1 mouse cellular context compared by ENCODE assay signal in the genomic region with DNA sequence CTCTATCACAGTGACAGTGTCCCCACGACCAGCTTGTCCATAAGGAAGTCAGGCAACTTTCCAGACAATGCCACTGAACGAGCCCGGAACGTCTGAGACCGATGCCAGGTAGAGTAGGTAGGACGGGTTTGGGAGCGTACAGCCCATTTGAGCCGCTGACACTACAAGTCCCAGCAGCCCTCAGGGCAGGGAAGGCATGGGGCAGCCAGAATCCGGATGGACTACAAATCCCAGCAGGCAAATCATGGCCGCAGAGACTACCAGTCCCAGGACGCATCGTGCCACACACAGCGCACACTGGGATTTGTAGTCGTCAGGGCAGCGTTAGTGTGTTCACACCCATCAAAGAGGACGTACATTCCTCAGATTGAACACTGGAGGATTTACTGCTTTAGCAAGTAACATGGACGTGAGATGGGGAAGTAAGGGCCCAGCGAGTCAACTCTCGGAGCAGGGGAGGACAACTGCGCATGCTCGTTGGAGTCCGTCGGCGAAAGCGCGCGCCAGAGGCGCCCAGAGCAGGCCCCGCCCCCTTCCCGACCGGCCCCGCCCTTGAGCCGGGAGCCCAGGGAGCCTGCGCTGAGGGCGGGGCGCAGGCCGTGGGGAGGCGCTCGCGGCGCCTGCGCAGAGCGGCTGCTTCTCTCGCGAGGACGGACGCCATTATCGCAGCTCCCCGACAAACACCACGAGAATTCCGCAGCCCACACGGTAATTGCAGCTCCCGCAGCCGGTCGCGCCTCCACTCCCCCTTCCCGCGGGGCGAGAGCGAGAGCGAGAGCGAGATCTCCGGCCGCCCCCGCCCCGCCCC.
TF ChIP-seq lines count a peak whose summit lies in the region.

No protein-coding gene starts in this region.

TF ChIP-seq in CH12.LX, 34 proteins besides CTCF, POLR2A, EP300 and RAD21 (continued from another document):
- TF ChIP-seq JUN (IDR thresholded peaks at IDR 0.05; ENCODE audit: insufficient read depth, low read depth, low read length) (peak; percentile 24; the same call in 1 of the 2 replicates), NELFE (IDR thresholded peaks at IDR 0.05; ENCODE audit: low read depth, low read length) (no peak), ZMIZ1 (IDR thresholded peaks at IDR 0.05; ENCODE audit: low read depth, low read length) (0 out of 2 replicates have a peak, but pooled peaks have one; percentile 8), UBTF (IDR thresholded peaks at IDR 0.05; ENCODE audit: low read depth, low read length) (no peak), USF1 (IDR thresholded peaks at IDR 0.05; ENCODE audit: low read depth, low read length) (no peak), ZC3H11A (IDR thresholded peaks at IDR 0.05; ENCODE audit: low read depth, low read length) (no peak), SIN3A (IDR thresholded peaks at IDR 0.05; ENCODE audit: low read length) (peak; percentile 97), MXI1 (IDR thresholded peaks at IDR 0.05; ENCODE audit: low read depth, low read length) (peak; percentile 88), KAT2A (IDR thresholded peaks at IDR 0.05; ENCODE audit: insufficient replicate concordance, low read length) (peak; percentile 100), E2F4 (IDR thresholded peaks at IDR 0.05; ENCODE audit: insufficient replicate concordance, low read depth, low read length) (no peak), SMC3 (IDR thresholded peaks at IDR 0.05; ENCODE audit: low read depth, low read length) (no peak), TBP (conservative IDR thresholded peaks at IDR 0.05; ENCODE audit: low read depth, low read length) (peak; percentile 57; the same call in 1 of the 2 replicates), HCFC1 (IDR thresholded peaks at IDR 0.05; ENCODE audit: low read depth, low read length) (peak; percentile 98), NRF1 (IDR thresholded peaks at IDR 0.05; ENCODE audit: low read depth, low read length) (peak; percentile 91), JUND (conservative IDR thresholded peaks at IDR 0.05; ENCODE audit: low read depth, low read length) (peak; percentile 54; the same call in 1 of the 2 replicates), USF2 (conservative IDR thresholded peaks at IDR 0.05; ENCODE audit: low read depth, low read length) (no peak), GABPA (IDR thresholded peaks at IDR 0.05; ENCODE audit: insufficient replicate concordance, low read depth, low read length) (peak; percentile 97; the same call in 1 of the 2 replicates), ZNF384 (IDR thresholded peaks at IDR 0.05; ENCODE audit: low read depth, low read length) (peak; percentile 46; the same call in 1 of the 2 replicates), CHD1 (IDR thresholded peaks at IDR 0.05; ENCODE audit: low read depth, low read length) (no peak), PAX5 (IDR thresholded peaks at IDR 0.05; ENCODE audit: low read length) (no peak), MYC (IDR thresholded peaks at IDR 0.05; ENCODE audit: low read depth, low read length) (peak; percentile 94), IRF4 (IDR thresholded peaks at IDR 0.05; ENCODE audit: low read depth, low read length) (peak; percentile 83), MAX (IDR thresholded peaks at IDR 0.05; ENCODE audit: low read length) (peak; percentile 69; the same call in 1 of the 2 replicates), ZKSCAN1 (IDR thresholded peaks at IDR 0.05; ENCODE audit: borderline replicate concordance, low read depth, low read length) (no peak), ETS1 (conservative IDR thresholded peaks at IDR 0.05; ENCODE audit: low read depth, low read length) (0 out of 2 replicates have a peak, but pooled peaks have one; percentile 32), POLR2AphosphoS2 (IDR thresholded peaks at IDR 0.05; ENCODE audit: low read depth, low read length) (no peak; the same call in 1 of the 2 replicates), TCF12 (IDR thresholded peaks at IDR 0.05; ENCODE audit: low read depth, low read length) (peak; percentile 84), CHD2 (IDR thresholded peaks at IDR 0.05; ENCODE audit: low read length) (peak; percentile 98), MAFK (IDR thresholded peaks at IDR 0.05; ENCODE audit: insufficient replicate concordance, low read length) (no peak), BHLHE40 (IDR thresholded peaks at IDR 0.05; ENCODE audit: low read depth, low read length) (no peak), RCOR1 (conservative IDR thresholded peaks at IDR 0.05; ENCODE audit: low read depth, low read length) (no peak), MEF2A (IDR thresholded peaks at IDR 0.05; ENCODE audit: borderline replicate concordance, low read depth, low read length) (peak; percentile 85), MAZ (IDR thresholded peaks at IDR 0.05; ENCODE audit: low read depth, low read length) (peak; percentile 63)
TF ChIP-seq in CH12.LX: peak in this region for 20.
